Mouse (Mus musculus) ovary, adult 18-20 months (tissue): ENCODE results near the gene Pkp3.

Experiments
- DNase-seq: peaks from one replicate; pipeline ENCODE4 v3.0.0; 2022; ENCODE audit warnings: low spot score, mixed read lengths

The Pkp3 gene

GRCm38 (mm10) chr7:141057541-141057940, 20.5 kb upstream of the Pkp3 start:
- DNase-seq, result no peak

DNA sequence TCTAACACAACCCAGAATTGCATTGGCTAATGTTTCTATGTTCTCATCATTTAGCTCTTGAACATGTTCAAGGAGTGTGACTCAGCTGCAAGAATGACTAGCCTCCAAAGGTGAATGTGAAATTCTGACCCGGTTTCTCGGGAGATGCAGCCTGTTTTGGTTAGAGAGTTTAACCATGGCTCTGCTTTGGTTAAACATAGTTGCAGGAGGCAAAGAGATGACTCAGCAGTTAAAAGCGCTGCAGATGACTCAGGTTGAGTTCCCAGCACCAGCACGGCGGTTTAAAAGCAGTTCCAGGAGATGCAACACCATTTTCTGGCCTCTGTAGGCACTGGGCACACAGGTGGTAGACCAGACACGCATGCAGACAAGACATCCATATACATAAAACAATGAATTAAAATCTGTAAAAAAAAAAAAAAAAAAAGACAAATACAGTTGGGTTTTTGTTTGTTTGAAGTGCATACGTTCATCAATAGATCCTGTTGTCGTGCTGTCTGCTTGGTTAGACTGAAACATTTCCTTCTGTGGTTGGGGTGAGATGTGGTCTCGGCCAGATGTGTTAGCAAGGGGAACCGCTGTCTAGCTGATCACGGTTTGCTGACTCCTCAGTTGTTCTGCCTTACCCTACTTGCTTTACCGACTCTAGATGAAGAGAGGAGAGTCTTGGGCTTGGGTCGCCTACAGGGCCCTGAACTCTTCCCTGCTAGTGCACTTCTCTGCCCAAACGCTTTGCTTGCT, 19.2 kb upstream of the Pkp3 start:
- no peak for DNase-seq

GRCm38 (mm10) chr7:141059929-141060328, 18.1 kb upstream of the Pkp3 start:
- no peak for DNase-seq

DNA sequence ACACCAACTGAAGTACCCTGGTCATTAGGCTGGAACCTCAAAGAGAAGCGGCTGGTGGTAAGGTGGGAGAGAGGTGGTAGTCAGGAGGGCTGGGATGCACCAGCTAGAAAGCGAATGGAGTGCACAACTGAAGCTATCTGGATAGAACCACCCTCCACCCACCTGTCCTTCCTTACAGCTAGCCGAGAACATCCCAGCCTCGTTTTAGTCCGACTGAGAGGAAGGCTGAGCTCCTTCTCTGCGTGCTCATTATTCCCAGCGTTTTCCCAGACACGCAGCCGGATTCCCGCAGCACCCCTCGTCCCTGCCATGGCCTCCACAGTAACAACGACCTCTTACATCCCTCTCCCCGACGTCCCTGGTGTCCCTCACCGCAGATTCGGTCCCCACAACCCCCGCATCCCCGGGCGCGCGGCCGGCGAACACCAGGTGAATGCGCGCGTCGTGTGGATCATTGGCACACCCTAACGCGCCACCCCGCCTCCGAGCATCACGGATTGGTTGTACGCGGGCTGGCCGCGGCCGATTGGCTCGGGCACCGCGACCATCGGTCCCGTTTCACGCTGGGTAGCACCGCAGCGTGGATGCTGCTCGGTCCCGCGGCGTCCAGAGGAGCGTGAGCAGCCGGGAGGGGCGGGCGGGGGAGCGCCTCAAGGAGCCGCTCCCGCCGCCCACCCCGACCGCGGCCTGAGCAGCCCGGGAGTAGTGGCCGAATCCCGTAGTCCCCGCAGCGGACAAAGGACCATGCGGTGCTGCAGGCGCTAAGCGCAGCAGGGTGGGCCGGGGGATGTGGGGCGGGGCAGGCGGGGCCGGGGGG, 17.4 kb upstream of the Pkp3 start, which contains the start of gene B4galnt4:
TSS of gene B4galnt4 (plus strand) at position 679 of the 817 bp plus-strand sequence.
- peak; percentile 48 for DNase-seq

DNA sequence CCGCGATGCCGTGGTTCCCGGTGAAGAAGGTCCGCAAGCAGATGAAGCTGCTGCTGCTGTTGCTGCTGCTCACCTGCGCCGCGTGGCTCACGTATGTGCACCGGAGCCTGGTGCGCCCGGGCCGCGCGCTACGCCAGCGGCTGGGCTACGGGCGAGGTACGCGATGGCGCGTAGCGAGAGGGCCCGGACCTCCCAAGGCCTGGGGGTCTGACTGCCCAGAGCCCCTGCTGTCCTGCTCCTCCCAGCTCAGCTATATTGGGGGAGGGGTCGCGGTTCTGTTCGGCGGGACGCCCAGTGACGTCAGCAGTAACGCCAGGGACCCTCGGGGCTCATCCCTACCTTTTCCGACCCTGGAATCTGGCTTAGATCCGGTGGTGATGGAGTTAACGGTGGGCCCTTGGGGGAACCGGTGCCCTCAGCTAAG, 16.7 kb upstream of the Pkp3 start:
- DNase-seq, result no peak

GRCm38 (mm10) chr7:141062525-141062924, 15.5 kb upstream of the Pkp3 start:
- no peak for DNase-seq

GRCm38 (mm10) chr7:141063353-141063752, 14.7 kb upstream of the Pkp3 start:
- DNase-seq, result no peak

- no peak for DNase-seq
Observed at GRCm38 (mm10) chr7:141064175-141064574, 13.8 kb upstream of the Pkp3 start.

GRCm38 (mm10) chr7:141064576-141064975, 13.4 kb upstream of the Pkp3 start:
- DNase-seq, result no peak

- DNase-seq, result no peak
Observed at GRCm38 (mm10) chr7:141068351-141068750, 9.7 kb upstream of the Pkp3 start.

- DNase-seq, result no peak
Observed at GRCm38 (mm10) chr7:141070058-141070862, 7.8 kb upstream of the Pkp3 start.

- DNase-seq, result no peak
Observed at GRCm38 (mm10) chr7:141072017-141072745, 5.8 kb upstream of the Pkp3 start.

GRCm38 (mm10) chr7:141073782-141074181, 4.2 kb upstream of the Pkp3 start:
- no peak for DNase-seq

GRCm38 (mm10) chr7:141078876-141079275, 858 bp downstream of the Pkp3 start:
- DNase-seq, result no peak

GRCm38 (mm10) chr7:141079481-141080449, 1.7 kb downstream of the Pkp3 start:
- DNase-seq, result no peak

- no peak for DNase-seq
Observed at GRCm38 (mm10) chr7:141087894-141088293, 9.9 kb downstream of the Pkp3 start.

DNA sequence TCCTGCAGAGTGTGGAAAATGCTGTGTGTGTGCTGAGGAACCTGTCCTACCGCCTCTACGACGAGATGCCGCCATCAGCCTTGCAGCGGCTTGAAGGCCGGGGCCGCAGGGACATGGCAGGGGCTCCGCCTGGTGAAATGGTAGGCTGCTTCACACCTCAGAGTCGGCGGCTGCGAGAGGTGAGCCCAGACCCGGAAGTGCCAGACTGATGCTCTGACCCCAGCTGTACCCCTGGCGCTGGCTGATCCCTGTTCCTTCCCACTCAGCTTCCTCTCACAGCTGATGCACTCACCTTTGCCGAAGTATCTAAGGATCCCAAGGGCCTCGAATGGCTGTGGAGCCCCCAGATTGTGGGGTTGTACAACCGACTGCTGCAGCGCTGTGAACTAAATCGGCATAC, 10.5 kb downstream of the Pkp3 start:
- no peak for DNase-seq

DNA sequence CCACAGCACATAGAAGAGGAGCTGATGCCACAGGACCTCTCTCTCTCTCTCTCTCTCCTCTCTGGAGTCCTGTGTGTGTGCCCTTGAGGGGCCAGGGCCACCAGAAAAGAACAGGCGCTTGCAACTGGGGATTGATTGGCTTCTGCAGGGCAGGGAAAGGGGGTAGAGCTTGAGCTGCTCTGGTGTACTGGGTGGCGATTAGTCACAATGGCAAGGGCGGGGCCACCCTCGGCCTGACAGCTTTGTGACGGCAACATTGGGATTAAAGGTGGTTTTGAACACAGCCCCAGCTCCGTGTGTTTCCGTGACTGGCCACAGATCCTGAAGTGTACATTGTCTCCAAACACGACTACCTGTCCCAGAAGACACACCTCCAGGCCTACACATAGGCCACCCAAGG, 12.2 kb downstream of the Pkp3 start:
- DNase-seq, result no peak

- peak; percentile 79 for DNase-seq
Observed at GRCm38 (mm10) chr7:141092051-141092735, 14.2 kb downstream of the Pkp3 start.

DNA sequence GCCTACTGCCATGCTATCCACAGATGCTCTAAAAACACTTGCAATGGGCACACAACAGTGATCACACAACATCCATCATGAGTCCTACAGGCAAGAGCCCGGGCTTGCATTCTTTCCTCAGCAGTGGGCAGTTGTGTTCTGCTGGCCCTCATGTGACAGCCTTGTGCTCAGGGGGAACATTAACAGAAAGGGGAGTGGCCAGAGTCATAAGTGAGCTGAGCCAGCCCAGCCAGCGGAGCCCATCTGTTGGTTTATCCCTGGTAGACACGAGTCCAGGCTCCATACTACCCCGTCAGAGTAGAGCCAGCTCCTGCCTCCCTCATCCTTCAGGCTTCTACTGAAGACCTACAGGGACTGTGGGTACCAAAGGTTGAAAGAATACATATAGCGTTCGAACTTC, 15.9 kb downstream of the Pkp3 start:
- no peak for DNase-seq
